Mouse (Mus musculus): ENCODE results near the gene Ambra1.

Gene Ambra1

DNA sequence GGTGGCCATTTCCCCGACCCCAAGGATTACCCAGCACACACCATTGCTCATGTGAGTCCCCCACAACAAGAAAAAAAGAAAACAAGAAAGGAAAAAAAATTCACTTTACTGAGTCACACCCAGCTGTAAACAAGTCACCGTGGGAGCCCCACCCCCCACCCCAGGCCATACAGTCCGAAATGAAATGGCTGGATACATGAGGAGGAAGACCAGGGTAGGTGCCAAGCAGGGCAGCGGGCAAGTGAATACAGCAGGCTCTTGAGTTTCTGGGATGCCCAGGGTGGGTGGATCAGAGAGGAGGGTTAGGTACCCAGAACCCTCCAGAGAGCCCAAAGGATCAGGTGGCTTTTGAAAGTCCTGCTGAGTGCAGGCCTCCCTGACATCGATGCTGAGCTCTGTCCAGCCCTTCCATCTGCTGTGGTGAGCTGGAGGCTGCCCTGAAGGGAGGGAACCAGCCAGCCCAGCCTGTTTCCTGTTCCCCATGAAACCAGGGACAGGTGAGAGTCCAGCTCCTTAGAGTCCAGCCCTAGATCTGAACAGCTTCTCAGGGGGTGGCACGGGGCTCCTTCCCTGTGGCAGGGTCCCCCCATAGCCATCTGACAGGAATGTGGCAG is 202.9 kb downstream of the Ambra1 start:
- intact Hi-C loops (cut with DNase I), result no loop called here

DNA sequence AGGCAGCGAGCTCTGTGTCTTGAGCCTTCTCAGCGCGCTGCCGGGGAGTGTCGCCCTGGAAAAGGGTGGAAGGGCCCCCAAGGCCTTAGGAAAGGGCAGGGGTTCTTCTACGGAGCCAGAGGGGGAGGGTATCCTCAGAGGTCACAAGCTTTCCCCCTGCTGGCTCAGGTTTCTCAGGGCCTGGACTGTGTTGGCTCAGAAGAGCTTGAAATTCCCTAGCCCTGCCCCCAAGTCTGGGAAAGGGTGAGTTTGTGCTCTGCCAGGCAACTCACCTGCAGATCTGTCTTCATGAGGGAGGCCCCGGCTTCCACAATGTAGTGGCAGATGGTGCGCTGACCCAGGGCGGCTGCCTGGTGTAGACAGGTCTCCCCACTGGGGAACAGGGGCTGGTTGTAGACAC is 203.5 kb downstream of the Ambra1 start:
- intact Hi-C loops (cut with DNase I), result no loop called here

- intact Hi-C loops (cut with DNase I), result no loop called here
Measured at GRCm38 (mm10) chr2:91934016-91934415, 204.1 kb downstream of the Ambra1 start.

- intact Hi-C loops (cut with DNase I), result no loop called here
Measured at GRCm38 (mm10) chr2:91934826-91935525, 205.0 kb downstream of the Ambra1 start.

DNA sequence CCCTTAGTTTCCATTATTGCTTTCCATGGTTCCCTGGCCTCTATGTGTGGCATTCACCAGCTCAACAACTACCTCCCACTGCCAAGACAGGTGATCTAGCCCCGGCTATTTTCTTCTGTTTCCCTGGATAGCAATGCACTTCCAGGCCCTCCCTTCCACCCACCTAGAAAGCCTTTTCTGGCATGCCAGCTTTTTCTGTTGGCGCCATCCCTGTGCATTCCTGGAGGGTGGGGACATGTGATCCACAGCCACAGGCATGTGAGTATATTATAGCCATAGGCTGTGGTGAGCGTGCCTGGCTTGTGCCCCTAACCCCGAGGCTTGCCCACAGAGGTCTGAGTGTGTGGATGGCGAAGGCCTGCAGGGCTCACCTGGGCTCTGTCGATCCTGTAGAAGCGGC is 206.2 kb downstream of the Ambra1 start:
- intact Hi-C loops (cut with DNase I), result no loop called here

DNA sequence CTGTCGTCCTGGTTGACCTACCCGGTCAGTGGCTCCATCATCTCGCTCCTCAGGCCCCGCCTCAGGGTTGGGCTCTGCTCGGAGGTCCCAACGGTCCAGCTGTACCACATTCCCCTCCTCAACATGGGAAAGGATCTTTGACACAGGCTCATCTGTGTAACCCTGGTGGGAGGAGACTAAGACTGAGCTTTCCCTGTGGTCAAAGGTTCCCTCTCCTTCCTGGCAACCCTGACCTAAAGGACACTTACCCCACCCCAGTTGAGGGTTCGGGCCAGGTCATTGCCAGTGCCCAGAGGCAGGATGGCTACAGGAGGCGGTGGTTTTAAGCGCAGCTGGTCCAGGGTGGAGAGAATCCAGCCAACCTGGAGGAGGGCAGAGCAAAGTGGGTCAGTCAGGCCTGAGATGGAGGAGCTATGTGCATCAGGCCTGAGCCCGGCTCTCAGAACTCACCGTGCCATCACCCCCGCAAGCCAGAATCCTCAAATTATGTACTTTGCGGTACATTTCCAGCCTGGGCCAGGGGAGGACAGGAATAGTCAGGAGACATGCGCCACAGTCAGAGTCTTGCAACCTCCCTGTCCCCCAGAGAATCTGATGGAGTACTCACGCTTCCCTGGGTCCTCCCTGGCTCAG is 209.5 kb downstream of the Ambra1 start:
- intact Hi-C loops (cut with DNase I), result no loop called here

DNA sequence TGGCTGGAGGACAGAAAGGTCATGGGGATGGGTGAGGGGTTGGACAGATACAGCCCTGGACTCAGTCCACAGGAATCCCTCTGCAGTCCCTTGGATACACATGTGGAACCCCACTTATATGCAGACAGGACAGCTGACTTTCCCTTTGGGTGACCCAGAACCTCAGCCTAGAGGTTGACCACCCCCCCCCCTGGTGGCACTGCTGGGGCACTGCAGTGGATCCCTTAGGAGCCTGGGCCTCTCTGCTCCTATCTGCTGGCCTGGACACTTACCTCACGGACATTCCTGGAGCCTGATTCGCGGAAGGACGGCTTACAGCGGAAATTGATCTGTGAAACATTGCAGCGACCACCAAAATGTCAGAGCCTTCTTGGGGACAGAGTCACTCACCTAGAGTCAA is 212.4 kb downstream of the Ambra1 start:
- intact Hi-C loops (cut with DNase I), result loop anchor here (5.0 kb wide), 1 partner anchor 115 kb away; no protein-coding TSS in a partner anchor

- intact Hi-C loops (cut with DNase I), result loop anchor here (2.0 to 5.0 kb wide), 2 partner anchors 42 to 113 kb away; no protein-coding TSS in a partner anchor
Measured at GRCm38 (mm10) chr2:91944170-91944950, 214.4 kb downstream of the Ambra1 start.

- intact Hi-C loops (cut with DNase I), result loop anchor here (2.0 kb wide), 1 partner anchor 41 kb away; no protein-coding TSS in a partner anchor
Measured at GRCm38 (mm10) chr2:91945483-91945882, 215.5 kb downstream of the Ambra1 start, which contains the start of gene Gm9821. Gene Gm9821, plus strand, starts transcription at chr2:91945703.

DNA sequence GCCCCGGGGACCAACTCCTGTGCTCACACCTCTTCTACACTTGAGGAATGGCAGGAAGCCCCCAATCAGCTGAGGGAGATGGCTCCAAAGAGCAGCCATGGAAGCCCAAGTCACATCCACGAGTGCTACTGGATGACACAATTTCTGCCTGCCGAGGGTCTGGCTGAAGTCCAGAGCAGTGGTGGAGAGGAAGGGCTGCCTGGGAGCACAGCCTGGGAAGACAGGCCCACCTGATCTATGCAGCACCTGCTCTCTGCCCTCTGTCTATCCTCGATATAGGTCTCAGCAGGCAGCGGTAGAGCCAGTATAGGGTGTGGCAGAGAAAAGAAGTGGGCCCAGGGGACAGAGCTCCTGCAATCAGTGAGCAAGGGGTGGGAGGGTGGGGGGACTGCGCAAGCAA is 216.9 kb downstream of the Ambra1 start:
- intact Hi-C loops (cut with DNase I), result no loop called here

DNA sequence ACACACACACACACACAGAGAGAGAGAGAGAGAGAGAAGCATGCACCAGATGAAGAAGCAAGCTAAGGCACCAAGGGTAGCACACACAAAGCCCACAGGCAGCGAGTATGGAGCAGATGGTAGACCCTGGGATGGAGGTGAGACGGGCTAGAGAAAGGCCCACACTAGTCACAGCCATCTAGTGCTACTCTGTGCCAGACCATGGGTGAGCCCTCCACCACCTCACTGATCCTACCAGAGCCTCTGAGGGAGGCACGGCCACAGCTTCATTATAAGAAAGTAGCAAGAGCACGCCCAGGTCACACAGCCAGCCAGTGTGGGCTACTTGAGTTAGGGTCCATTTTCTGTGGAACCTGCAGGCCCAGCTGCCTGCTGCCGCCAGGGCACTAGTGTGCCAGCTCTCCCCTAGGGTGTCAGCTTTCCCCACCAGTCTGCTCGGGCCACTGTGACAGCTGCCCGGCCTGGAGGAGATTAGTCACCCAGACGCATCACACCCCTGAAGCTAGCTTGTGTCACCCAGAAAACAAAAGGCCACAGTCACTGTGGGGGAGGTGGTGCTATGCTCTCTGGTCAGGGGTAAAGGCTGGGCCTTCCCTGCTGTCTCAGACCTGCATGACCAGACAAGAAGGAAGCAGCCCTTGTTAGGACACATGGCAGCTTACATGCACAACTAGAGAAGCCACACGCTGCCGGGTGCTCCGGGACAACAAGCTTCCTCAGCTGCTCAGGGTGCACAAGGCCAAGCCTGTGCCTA is 217.6 kb downstream of the Ambra1 start:
- intact Hi-C loops (cut with DNase I), result no loop called here

- intact Hi-C loops (cut with DNase I), result no loop called here
Measured at GRCm38 (mm10) chr2:91948151-91948509, 218.2 kb downstream of the Ambra1 start.

GRCm38 (mm10) chr2:91948792-91949241 is 218.9 kb downstream of the Ambra1 start:
- intact Hi-C loops (cut with DNase I), result no loop called here

- intact Hi-C loops (cut with DNase I), result no loop called here
Measured at GRCm38 (mm10) chr2:91949411-91950274, 219.7 kb downstream of the Ambra1 start.

- intact Hi-C loops (cut with DNase I), result no loop called here
Measured at GRCm38 (mm10) chr2:91950275-91951085, 220.5 kb downstream of the Ambra1 start.

GRCm38 (mm10) chr2:91953825-91954224 is 223.9 kb downstream of the Ambra1 start:
- intact Hi-C loops (cut with DNase I), result no loop called here

DNA sequence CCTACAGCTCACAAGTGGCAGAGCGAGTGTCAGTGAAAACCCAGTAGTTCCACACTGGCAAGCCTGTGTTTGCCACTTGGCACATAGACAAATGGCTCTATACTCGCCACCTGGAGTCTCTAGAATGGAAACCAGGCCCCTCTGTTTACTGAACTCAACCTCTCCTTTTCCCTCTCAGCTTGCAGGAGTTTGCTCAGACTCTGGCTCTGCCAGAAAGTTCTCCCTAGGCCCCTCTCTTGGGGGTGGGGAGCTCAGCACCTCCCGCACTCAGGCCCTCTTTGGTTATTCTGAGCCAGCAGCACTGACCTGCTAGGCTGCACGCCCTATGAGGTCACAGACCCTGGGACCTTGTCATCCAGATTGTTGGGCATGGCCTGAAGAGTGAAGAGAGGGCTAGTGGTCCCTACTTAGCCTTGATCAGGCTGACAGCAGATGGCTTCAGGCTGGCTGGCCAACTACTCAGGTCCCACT is 225.2 kb downstream of the Ambra1 start:
- intact Hi-C loops (cut with DNase I), result no loop called here

- intact Hi-C loops (cut with DNase I), result no loop called here
Measured at GRCm38 (mm10) chr2:91955875-91956274, 225.9 kb downstream of the Ambra1 start.

- intact Hi-C loops (cut with DNase I), result no loop called here
Measured at GRCm38 (mm10) chr2:91957096-91957495, 227.2 kb downstream of the Ambra1 start.
